Mouse (Mus musculus) heart, embryonic 15.5 days (tissue): ENCODE data around the gene Washc3. TPM values are rescaled to one million over a fixed set of nuclear protein-coding genes. Genes with fewer than 3 reads are reported as not detected.

Experiments
- ATAC-seq: fragments of 200-750 bp; cut with Nextera tagmentation; replicated peaks from 2 replicates; pipeline ENCODE4 v1.8.0; 2017; ENCODE audit warnings: low read depth, moderate TSS enrichment; ENCODE audit not compliant: insufficient number of reproducible peaks, insufficient read depth, low FRiP score
- H3K27ac ChIP-seq: fragments of 300-500 bp; sonication (generic); 2 replicates; pipeline ENCODE4 v1.5.1; 2015; ENCODE audit warnings: mild to moderate bottlenecking, inconsistent platforms
- H3K27me3 ChIP-seq: fragments of 300-500 bp; sonication (generic); 2 replicates; pipeline ENCODE4 v1.6.1; 2015; ENCODE audit warnings: inconsistent platforms
- H3K36me3 ChIP-seq: fragments of 300-500 bp; sonication (generic); 2 replicates; pipeline ENCODE4 v1.6.1; 2015; ENCODE audit warnings: mild to moderate bottlenecking, inconsistent platforms
- H3K4me1 ChIP-seq: fragments of 300-500 bp; sonication (generic); replicated peaks from 2 replicates; pipeline ENCODE4 v1.6.1; 2015; ENCODE audit warnings: inconsistent platforms
- H3K4me2 ChIP-seq: fragments of 300-500 bp; sonication (generic); 2 replicates; pipeline ENCODE4 v1.6.1; 2015; ENCODE audit warnings: inconsistent platforms, mild to moderate bottlenecking, moderate library complexity
- H3K4me3 ChIP-seq: fragments of 300-500 bp; sonication (generic); 2 replicates; pipeline ENCODE4 v1.5.1; 2015; ENCODE audit warnings: mild to moderate bottlenecking, inconsistent platforms
- H3K9ac ChIP-seq: fragments of 300-500 bp; sonication (generic); 2 replicates; pipeline ENCODE4 v1.6.1; 2015; ENCODE audit warnings: mild to moderate bottlenecking, inconsistent platforms
- H3K9me3 ChIP-seq: fragments of 300-500 bp; sonication (generic); replicated peaks from 2 replicates; pipeline ENCODE4 v1.6.1; 2016; ENCODE audit warnings: inconsistent platforms
- WGBS: fragments of 180-500 bp; shearing (Covaris S2); methylation state at CpG from one replicate; pipeline ENCODE4 v1.1.7; 2015; ENCODE audit warnings: mixed read lengths; 5-methylcytosine and 5-hydroxymethylcytosine counted together
- polyA plus RNA-seq: library from polyadenylated mRNA; unstranded; fragments of >200 nt; fragmentation: Nextera tagmentation; extraction: Ambion mirVana; gene quantifications from 2 replicates; pipeline ENCODE4 v1.2.1, GENCODE M21; 2015

The Washc3 gene
- polyA plus RNA-seq, 1 experiment from 2014 or later: 45.6 TPM

DNA sequence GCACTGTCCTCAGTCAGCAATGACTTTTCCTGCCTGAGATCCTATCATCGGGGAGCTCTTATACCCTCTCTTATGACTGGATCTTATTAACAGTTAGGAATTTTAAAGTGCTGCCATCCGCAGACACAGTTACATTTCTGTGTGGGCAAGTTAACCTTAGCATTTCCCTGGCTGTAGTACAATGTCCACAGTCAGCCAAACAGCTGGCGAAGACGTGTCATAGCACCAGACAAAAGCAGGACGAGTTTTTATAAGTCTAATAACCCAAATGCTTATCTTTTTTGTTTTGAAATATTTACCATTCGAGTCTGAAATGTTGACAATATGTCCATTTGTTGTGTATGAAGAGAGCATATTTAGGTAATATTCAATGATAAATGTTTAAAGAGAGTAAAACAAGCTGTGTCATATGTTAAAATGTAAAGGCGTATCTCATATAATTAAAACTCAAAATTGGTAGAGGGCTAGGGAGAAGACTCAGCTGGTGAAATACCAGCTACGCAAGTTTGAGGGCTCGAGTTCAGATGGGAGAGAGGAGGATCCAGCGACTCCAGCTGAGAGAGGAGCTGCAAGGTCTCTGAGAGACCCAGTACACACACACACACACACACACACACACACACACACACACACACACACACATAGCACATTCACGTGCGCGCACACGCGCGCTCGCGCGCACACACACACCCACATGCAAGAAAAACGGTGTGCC, 14.1 kb downstream of the Washc3 start:
- H3K9me3 ChIP-seq: no peaks in the 10 kb centered on the region
- 92% methylated on average over 20 of the region's 20 CpGs for WGBS
- no peak overlapping the region for H3K27ac ChIP-seq
- no peaks in the 10 kb centered on the region for H3K4me1 ChIP-seq
- H3K4me3 ChIP-seq: no peak overlapping the region
- peaks cover 7% of the 10 kb centered on the region; the same call in 1 of the 2 replicates for H3K36me3 ChIP-seq
- no peak overlapping the region for H3K4me2 ChIP-seq
- H3K9ac ChIP-seq: no peak overlapping the region
- no peaks in the 10 kb centered on the region for H3K27me3 ChIP-seq
- ATAC-seq: no peak

DNA sequence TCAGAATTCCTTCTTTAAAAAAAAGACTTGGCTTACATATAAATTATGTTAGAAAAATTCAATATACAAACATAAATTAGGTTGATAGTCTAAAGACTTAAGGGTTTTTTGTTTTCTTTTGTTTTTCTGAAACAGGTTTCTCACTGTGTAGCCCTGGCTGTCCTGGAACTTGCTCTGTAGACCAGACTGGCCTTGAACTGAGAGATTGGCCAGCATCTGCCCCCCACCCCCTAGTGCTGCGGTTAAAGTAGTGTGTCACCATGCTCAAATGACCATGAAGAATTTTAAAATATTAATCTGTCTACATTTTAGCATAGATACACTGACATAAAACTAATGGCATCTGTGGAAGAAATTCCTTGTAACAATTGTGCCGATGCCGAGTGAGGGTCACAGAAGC, 17.3 kb downstream of the Washc3 start:
- 96% methylated on average over 3 of the region's 3 CpGs for WGBS
- H3K9ac ChIP-seq: no peak overlapping the region
- no peak for ATAC-seq

DNA sequence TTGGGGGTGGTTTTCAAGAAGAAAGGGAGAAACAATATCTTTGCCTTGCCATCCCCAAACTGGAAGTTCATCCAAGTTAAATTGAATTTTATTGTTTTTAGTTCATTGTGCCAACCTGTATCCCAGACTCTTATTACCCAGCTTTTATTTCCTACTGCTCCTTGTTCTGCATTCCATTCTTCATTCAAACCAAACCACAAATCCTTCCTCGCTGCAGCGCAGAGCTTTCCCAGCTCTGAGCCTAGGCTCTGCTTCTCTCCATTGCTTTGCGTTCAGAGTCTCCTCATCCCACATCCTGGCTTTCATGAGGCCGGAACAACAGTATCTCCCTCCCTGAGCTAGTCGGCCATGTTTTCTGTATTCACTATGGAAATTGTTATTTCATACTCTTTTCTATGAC, 20.8 kb downstream of the Washc3 start:
- no peaks in the 10 kb centered on the region for H3K4me1 ChIP-seq
- no peak overlapping the region for H3K27ac ChIP-seq
- 82% methylated on average over 5 of the region's 5 CpGs for WGBS
- no peak overlapping the region for H3K4me3 ChIP-seq
- H3K9ac ChIP-seq: no peak overlapping the region
- H3K9me3 ChIP-seq: no peaks in the 10 kb centered on the region
- H3K27me3 ChIP-seq: no peaks in the 10 kb centered on the region
- no peak overlapping the region for H3K4me2 ChIP-seq
- no peaks in the 10 kb centered on the region; the same call in 1 of the 2 replicates for H3K36me3 ChIP-seq
- no peak for ATAC-seq

More for the DNA sequence above, 17.3 kb downstream of the Washc3 start:
- H3K36me3 ChIP-seq: peaks cover 7% of the 10 kb centered on the region; the same call in 1 of the 2 replicates
- H3K27ac ChIP-seq: no peak overlapping the region
- H3K9me3 ChIP-seq: no peaks in the 10 kb centered on the region
- no peaks in the 10 kb centered on the region for H3K4me1 ChIP-seq
- H3K27me3 ChIP-seq: no peaks in the 10 kb centered on the region
- H3K4me3 ChIP-seq: no peak overlapping the region
- no peak overlapping the region for H3K4me2 ChIP-seq

DNA sequence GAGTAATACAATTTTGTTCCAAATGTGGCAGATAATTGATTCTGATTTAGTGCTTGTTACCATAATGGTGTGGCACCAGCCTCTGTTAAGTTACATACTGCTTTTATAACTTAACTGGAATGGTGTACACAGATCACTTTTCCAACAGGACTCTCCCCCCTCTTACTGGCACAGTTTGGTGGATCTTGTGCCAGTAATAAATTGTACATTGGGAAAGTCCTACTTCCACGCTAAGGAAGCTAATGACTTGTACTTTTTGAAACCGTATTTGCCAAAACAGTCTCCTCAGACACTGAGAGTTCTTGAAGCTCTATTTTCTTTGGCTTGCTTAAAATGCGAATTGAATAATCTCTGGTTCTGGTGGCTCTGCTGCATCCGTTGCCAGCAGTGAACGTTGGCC, 24.5 kb downstream of the Washc3 start:
- Histone ChIP-seq H3K4me1 (no peaks in the 10 kb centered on the region), H3K36me3 (no peaks in the 10 kb centered on the region), H3K27me3 (no peaks in the 10 kb centered on the region), H3K4me3 (no peak overlapping the region), H3K27ac (no peak overlapping the region), H3K4me2 (no peak overlapping the region), H3K9ac (no peak overlapping the region), H3K9me3 (no peaks in the 10 kb centered on the region)
- 82% methylated on average over 5 of the region's 5 CpGs for WGBS
- ATAC-seq: no peak

DNA sequence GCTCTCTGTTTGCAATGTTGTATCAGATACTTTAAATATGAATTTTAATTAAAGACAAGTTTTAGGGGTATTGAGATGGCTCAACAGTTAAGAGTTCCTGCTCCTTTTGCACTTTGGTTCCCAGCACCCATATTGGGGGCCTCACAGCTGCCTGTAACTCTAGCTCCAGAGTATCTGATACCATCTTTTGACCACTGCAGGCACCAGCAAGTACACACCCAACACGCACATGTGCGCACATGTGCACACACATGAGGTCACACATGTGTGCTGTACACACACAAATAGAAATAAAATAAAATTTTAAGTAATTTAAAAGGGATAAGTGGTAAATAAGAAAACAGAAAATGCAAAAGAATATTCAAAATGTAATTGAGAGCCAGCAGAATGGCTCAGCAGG, 27.1 kb downstream of the Washc3 start:
- Histone ChIP-seq H3K9me3 (no peaks in the 10 kb centered on the region), H3K9ac (no peak overlapping the region), H3K4me3 (no peak overlapping the region), H3K4me1 (no peaks in the 10 kb centered on the region), H3K4me2 (no peak overlapping the region), H3K27ac (no peak overlapping the region), H3K27me3 (no peaks in the 10 kb centered on the region), H3K36me3 (no peaks in the 10 kb centered on the region)
- WGBS: 90% methylated on average over 2 of the region's 2 CpGs
- no peak for ATAC-seq

DNA sequence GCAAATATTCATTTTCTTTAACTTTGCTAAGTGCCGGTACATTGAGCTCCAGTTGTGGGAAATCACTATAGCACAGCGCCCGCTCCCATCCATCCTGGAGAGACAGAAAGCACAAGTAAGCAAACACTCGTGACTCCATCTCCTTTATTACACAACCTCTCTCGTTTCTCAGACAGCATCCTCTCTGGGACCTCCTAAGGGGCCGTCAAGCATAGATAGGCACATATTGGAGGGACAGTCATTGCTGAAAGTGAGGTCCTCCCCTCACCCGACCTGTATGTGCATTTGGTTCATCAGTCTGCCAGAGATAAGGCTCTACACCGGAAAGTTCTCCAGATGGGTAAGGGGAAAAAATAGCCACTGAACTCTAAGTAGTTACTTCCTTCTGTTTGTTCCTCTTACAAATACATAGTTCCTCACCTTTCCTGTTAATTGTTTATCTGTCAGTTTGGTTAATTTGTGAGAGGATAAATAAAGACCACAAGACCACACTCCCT, 27.7 kb downstream of the Washc3 start:
- 61% methylated on average over 8 of the region's 8 CpGs for WGBS
- H3K27me3 ChIP-seq: no peaks in the 10 kb centered on the region
- H3K4me3 ChIP-seq: no peak overlapping the region
- no peak for ATAC-seq
- H3K4me1 ChIP-seq: no peaks in the 10 kb centered on the region
- no peaks in the 10 kb centered on the region for H3K36me3 ChIP-seq
- H3K27ac ChIP-seq: no peak overlapping the region
- no peaks in the 10 kb centered on the region for H3K9me3 ChIP-seq
- no peak overlapping the region for H3K4me2 ChIP-seq
- H3K9ac ChIP-seq: no peak overlapping the region

DNA sequence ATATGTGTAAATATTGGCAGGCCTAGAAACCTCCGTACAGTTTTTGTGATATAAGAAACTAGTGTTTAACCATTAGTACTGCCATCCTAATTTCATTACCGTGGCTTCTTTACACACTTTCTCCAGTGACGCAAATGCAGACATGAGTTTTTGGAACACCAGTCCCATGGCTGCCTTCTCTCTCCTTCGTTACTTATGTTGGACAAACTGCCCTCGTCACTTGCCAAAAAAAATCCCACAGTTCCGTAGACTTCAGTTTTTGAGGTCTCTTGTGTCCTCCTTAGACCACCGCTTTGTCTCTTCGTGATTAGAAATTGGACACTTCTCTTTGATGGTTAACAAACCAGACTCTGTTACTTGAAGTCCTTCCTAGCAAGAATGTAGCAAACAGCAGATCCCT, 30.8 kb downstream of the Washc3 start:
- no peaks in the 10 kb centered on the region for H3K27me3 ChIP-seq
- ATAC-seq: no peak
- no peak overlapping the region for H3K9ac ChIP-seq
- H3K4me2 ChIP-seq: no peak overlapping the region
- no peaks in the 10 kb centered on the region for H3K9me3 ChIP-seq
- no peak overlapping the region for H3K4me3 ChIP-seq
- 77% methylated on average over 8 of the region's 8 CpGs for WGBS
- H3K27ac ChIP-seq: no peak overlapping the region
- no peaks in the 10 kb centered on the region for H3K4me1 ChIP-seq
- H3K36me3 ChIP-seq: peaks cover 7% of the 10 kb centered on the region; the same call in 1 of the 2 replicates

DNA sequence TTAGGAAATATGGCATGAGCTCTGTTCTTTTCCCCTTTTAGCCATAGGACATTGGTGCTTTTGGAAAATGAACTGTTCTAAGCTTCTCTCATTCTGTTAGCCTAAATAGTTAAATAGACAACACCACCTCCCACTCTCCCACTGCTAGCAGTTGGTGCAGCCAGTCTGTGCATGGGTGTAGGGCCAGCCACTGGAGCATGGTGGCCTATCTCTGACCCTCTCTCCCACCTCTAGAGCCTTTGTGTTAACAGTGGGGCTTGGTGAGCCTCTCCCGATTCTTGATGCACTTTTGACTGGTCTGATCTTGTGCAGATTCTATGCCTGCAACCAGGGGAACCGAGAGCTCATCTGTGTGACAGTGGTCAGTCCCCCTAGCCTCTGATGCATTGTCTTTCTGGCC, 31.9 kb downstream of the Washc3 start:
- H3K27me3 ChIP-seq: no peaks in the 10 kb centered on the region
- no peak overlapping the region for H3K4me3 ChIP-seq
- H3K4me2 ChIP-seq: no peak overlapping the region
- no peaks in the 10 kb centered on the region for H3K9me3 ChIP-seq
- H3K9ac ChIP-seq: no peak overlapping the region
- WGBS: 94% methylated on average over 2 of the region's 2 CpGs
- ATAC-seq: no peak
- H3K27ac ChIP-seq: no peak overlapping the region
- no peaks in the 10 kb centered on the region for H3K4me1 ChIP-seq
- peaks cover 8% of the 10 kb centered on the region; the same call in 1 of the 2 replicates for H3K36me3 ChIP-seq

DNA sequence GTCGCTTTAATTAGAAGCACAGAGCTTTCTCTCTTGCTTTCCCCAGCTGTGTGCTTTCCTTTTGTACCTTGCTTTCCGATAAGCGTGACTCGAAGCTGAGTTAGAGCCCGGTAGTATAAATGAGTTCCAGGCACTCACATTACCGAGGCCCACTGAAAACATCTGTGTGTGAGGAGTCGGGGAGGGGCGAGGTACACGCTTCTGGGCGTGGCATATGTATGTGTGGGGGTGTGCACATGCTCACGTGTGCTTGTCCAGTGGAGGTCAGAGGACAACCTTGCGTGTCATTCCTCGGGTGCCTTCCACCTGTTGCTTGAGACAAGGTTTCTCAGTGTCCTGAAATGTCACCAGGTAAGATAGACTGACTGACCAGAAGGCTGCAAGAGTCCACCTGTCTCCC, 43.8 kb downstream of the Washc3 start:
- 85% methylated on average over 13 of the region's 13 CpGs for WGBS
- Histone ChIP-seq H3K9me3 (no peaks in the 10 kb centered on the region), H3K4me2 (no peak overlapping the region), H3K4me1 (0 out of 2 replicates have a peak, but pooled peaks cover 3% of the 10 kb centered on the region), H3K36me3 (peaks cover 10% of the 10 kb centered on the region; the same call in 1 of the 2 replicates), H3K27me3 (no peaks in the 10 kb centered on the region), H3K27ac (no peak overlapping the region), H3K9ac (no peak overlapping the region), H3K4me3 (no peak overlapping the region)
- no peak for ATAC-seq

DNA sequence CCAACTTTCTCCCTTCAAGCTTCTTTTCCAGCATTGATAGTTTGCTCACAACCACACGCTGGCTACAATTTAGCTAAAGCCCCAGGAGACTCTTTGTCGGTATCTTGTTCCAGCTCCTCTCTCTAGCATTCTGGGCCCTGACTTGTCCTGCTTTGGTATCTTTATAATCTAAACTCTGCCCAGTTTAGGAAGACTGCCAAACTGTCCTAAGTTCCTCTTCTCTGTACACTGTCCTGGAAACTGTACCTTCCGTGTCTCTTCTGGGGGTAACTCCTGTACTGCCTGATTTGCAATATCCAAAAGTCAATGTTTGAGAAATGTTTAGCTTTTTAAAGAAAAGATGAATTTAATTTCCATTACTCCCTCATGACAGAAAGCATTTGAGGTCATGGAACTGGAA, 49.4 kb downstream of the Washc3 start:
- Histone ChIP-seq H3K9ac (no peak overlapping the region), H3K27me3 (no peaks in the 10 kb centered on the region), H3K4me1 (0 out of 2 replicates have a peak, but pooled peaks cover 1% of the 10 kb centered on the region), H3K27ac (no peak overlapping the region), H3K36me3 (no peaks in the 10 kb centered on the region), H3K4me2 (no peak overlapping the region), H3K9me3 (no peaks in the 10 kb centered on the region), H3K4me3 (no peak overlapping the region)
- WGBS: 56% methylated on average over 3 of the region's 3 CpGs
- ATAC-seq: no peak

DNA sequence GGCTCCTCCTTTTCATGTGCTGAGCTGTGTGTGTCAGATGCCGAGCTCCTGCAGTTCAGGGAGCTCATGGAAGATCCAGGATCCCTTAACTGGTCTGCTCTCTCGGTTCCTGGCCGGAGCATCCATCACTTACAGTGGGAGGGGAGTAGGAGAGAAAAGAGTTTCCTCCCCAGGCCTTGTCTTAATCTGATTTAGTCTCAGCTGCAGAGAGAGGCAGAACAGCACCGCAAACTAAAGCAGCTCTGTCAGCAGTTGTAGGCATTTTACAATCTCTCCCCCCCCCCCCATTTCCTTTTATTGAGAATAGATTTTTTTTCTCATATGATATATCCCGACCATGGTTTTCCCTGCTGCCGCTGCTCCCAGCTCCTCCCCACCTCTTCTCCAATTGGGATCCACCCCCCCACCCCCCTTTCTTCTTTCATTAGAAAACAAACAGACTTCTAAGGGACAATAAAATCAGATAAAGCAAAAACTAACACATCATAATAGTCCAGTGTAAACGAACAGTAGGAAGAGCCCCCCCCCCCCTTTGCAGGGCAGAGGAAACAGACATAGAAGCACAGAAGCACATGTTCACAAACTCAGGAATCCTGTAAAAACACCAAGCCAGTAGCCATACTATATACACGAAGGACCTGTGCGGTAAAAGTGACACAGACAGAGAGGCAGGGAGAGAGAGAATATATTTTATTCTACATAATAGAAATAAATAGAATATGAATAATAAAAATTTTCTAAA, 51.4 kb downstream of the Washc3 start:
- Histone ChIP-seq H3K36me3 (no peaks in the 10 kb centered on the region), H3K9ac (no peak overlapping the region), H3K4me3 (no peak overlapping the region), H3K27ac (no peak overlapping the region), H3K4me1 (no peaks in the 10 kb centered on the region), H3K4me2 (no peak overlapping the region), H3K9me3 (no peaks in the 10 kb centered on the region), H3K27me3 (no peaks in the 10 kb centered on the region)
- 61% methylated on average over 9 of the region's 9 CpGs for WGBS
- ATAC-seq: no peak
